Comparison of ENCODE assay signal across 20 mouse cellular contexts in genomic region chr14:76616367-76616683, GRCm38 (mm10). TPM values are rescaled to one million over a fixed set of nuclear protein-coding genes. Genes with fewer than 3 reads are reported as not detected.
A peak's percentile ranks its signal among the peaks of the same experiment; 100 is the strongest.
DNase-seq lines count a peak whose midpoint lies in the region; ATAC-seq and TF ChIP-seq lines count a peak whose summit lies in the region.
"Had no signal": no experiment of that assay in that cellular context is flagged by ENCODE, and none has a peak within 500 bp of the region (broad histone marks: within the 10 kb centered on the region; RNA-seq: fewer than 3 reads in every experiment).

No protein-coding gene starts in this region.

- ATAC-seq in heart, embryonic 11.5 days (replicated peaks; ENCODE audit: insufficient number of reproducible peaks, low FRiP score, low TSS enrichment): no peak
- no peak for ATAC-seq in forebrain, embryonic 14.5 days
- ATAC-seq: CD4-positive, CD25-positive, alpha-beta regulatory T cell, adult 4 months; hindbrain, embryonic 16.5 days; inflammation-experienced regulatory T-cells, adult 6 months; intestine, postnatal 0 days had no signal

- TF ChIP-seq EP300 in ES-Bruce4 (IDR thresholded peaks at IDR 0.05; ENCODE audit: insufficient read depth, low read depth, low read length): peak; percentile 75; the same call in 1 of the 2 replicates

- peaks cover 48% of the 10 kb centered on the region for H3K4me1 ChIP-seq in heart, embryonic 10.5 days
- H3K4me1 ChIP-seq in heart, embryonic 11.5 days (ENCODE audit: control insufficient read depth, insufficient read depth, low read length): peaks cover 10% of the 10 kb centered on the region; the same call in 1 of the 2 replicates
- H3K4me1 ChIP-seq in ES-Bruce4 (ENCODE audit: control insufficient read depth, insufficient read depth, low read length): peaks cover 17% of the 10 kb centered on the region
- peaks cover 12% of the 10 kb centered on the region for H3K4me1 ChIP-seq in forebrain, embryonic 14.5 days (ENCODE audit: control insufficient read depth, insufficient read depth, low read length)

- no peaks in the 10 kb centered on the region for H3K27me3 ChIP-seq in heart, embryonic 10.5 days (ENCODE audit: insufficient read depth, poor library complexity, severe bottlenecking)
- H3K27me3 ChIP-seq in heart, embryonic 11.5 days (ENCODE audit: control insufficient read depth, insufficient read depth, low read length): no peaks in the 10 kb centered on the region
- no peaks in the 10 kb centered on the region for H3K27me3 ChIP-seq in ES-Bruce4 (ENCODE audit: control insufficient read depth, insufficient read depth, low read length, poor library complexity, severe bottlenecking)
- H3K27me3 ChIP-seq in forebrain, embryonic 14.5 days (replicated peaks; ENCODE audit: control insufficient read depth, insufficient read depth, low read length): no peaks in the 10 kb centered on the region
- H3K27me3 ChIP-seq: embryonic facial prominence, embryonic 13.5 days; forebrain, embryonic 12.5 days; hindbrain, embryonic 12.5 days had no signal

- no peak for TF ChIP-seq POLR2A in ES-Bruce4 (IDR thresholded peaks at IDR 0.05; ENCODE audit: insufficient read depth, low read length)

- TF ChIP-seq CTCF in ES-Bruce4 (IDR thresholded peaks at IDR 0.05; ENCODE audit: low read depth, low read length): no peak

- no peak overlapping the region for H3K4me3 ChIP-seq in heart, embryonic 10.5 days
- H3K4me3 ChIP-seq in heart, embryonic 11.5 days (ENCODE audit: low read depth, low read length): no peak overlapping the region
- H3K4me3 ChIP-seq in ES-Bruce4 (ENCODE audit: low read depth, low read length): no peak overlapping the region
- no peak overlapping the region for H3K4me3 ChIP-seq in forebrain, embryonic 14.5 days (ENCODE audit: low read depth, low read length)
- H3K4me3 ChIP-seq: embryonic facial prominence, embryonic 13.5 days; forebrain, embryonic 12.5 days; hindbrain, embryonic 12.5 days had no signal

- no peak overlapping the region for H3K4me2 ChIP-seq in heart, embryonic 11.5 days
- H3K4me2 ChIP-seq in forebrain, embryonic 14.5 days (ENCODE audit: low read length): no peak overlapping the region
- H3K4me2 ChIP-seq: embryonic facial prominence, embryonic 13.5 days; forebrain, embryonic 12.5 days; hindbrain, embryonic 12.5 days had no signal

- no peak overlapping the region for H3K9ac ChIP-seq in heart, embryonic 11.5 days (ENCODE audit: low read depth, low read length)
- H3K9ac ChIP-seq in ES-Bruce4 (ENCODE audit: low read depth, poor library complexity, severe bottlenecking): no peak overlapping the region
- no peak overlapping the region for H3K9ac ChIP-seq in forebrain, embryonic 14.5 days (ENCODE audit: low read length)
- H3K9ac ChIP-seq: embryonic facial prominence, embryonic 13.5 days; forebrain, embryonic 12.5 days; hindbrain, embryonic 12.5 days had no signal

- peak overlapping the region; percentile 26; the same call in 1 of the 2 replicates for H3K27ac ChIP-seq in heart, embryonic 10.5 days
- H3K27ac ChIP-seq in heart, embryonic 11.5 days (ENCODE audit: low read depth, low read length): no peak overlapping the region
- peak overlapping the region; percentile 81 for H3K27ac ChIP-seq in ES-Bruce4 (ENCODE audit: insufficient read depth, low read length)
- H3K27ac ChIP-seq in forebrain, embryonic 14.5 days (ENCODE audit: low read depth, low read length): no peak overlapping the region
- H3K27ac ChIP-seq: embryonic facial prominence, embryonic 13.5 days; forebrain, embryonic 12.5 days; hindbrain, embryonic 12.5 days had no signal

- WGBS in heart, embryonic 10.5 days: 44% methylated on average over 3 of the region's 3 CpGs
- WGBS in heart, embryonic 11.5 days (ENCODE audit: insufficient replicate concordance): 36% methylated on average over 3 of the region's 3 CpGs
- WGBS in forebrain, embryonic 14.5 days: 54% methylated on average over 3 of the region's 3 CpGs

- DNase-seq in heart, embryonic 10.5 days (ENCODE audit: low spot score): no peak
- DNase-seq in ZHBTc4 (ENCODE audit: low read depth, low spot score): peak; percentile 62
- no peak for DNase-seq in forebrain, embryonic 14.5 days (ENCODE audit: low spot score)
- DNase-seq in kidney, adult 18-20 months: no peak
- DNase-seq in adrenal gland, postnatal 25 days: no peak
- DNase-seq: adrenal gland, postnatal 10 days; cerebellum, adult 11-12 months; cerebellum, adult 9-10 months; cerebellum, postnatal 25 days; heart, postnatal 10 days; heart, postnatal 4 days had no signal

- H3K36me3 ChIP-seq in heart, embryonic 10.5 days: no peaks in the 10 kb centered on the region
- H3K36me3 ChIP-seq in heart, embryonic 11.5 days (ENCODE audit: control insufficient read depth, insufficient read depth, low read length): no peaks in the 10 kb centered on the region
- no peaks in the 10 kb centered on the region for H3K36me3 ChIP-seq in ES-Bruce4 (ENCODE audit: control insufficient read depth, insufficient read depth, low read length, poor library complexity, severe bottlenecking)
- H3K36me3 ChIP-seq in forebrain, embryonic 14.5 days (ENCODE audit: control insufficient read depth, insufficient read depth, low read length): no peaks in the 10 kb centered on the region
- H3K36me3 ChIP-seq: embryonic facial prominence, embryonic 13.5 days; forebrain, embryonic 12.5 days; hindbrain, embryonic 12.5 days had no signal

- no peaks in the 10 kb centered on the region for H3K9me3 ChIP-seq in heart, embryonic 10.5 days
- no peaks in the 10 kb centered on the region for H3K9me3 ChIP-seq in heart, embryonic 11.5 days (replicated peaks; ENCODE audit: control insufficient read depth, low read length)
- H3K9me3 ChIP-seq in ES-Bruce4 (replicated peaks; ENCODE audit: control insufficient read depth, insufficient read depth, low read length, poor library complexity, severe bottlenecking): no peaks in the 10 kb centered on the region
- H3K9me3 ChIP-seq in forebrain, embryonic 14.5 days (replicated peaks; ENCODE audit: control insufficient read depth, low read length): no peaks in the 10 kb centered on the region
- H3K9me3 ChIP-seq: embryonic facial prominence, embryonic 13.5 days; forebrain, embryonic 12.5 days; hindbrain, embryonic 12.5 days had no signal

RNA-seq across cellular contexts. Expression of gene Serp2, which starts 59.6 kb away (rescaled TPM):
- polyA plus RNA-seq in heart, embryonic 10.5 days (2016; fragmentation: Nextera tagmentation; extraction: Ambion mirVana): 25.3 and 27.0 TPM in 2 replicates
- polyA plus RNA-seq in heart, embryonic 11.5 days (2014; fragmentation: Nextera tagmentation; extraction: Ambion mirVana): 24.4 TPM in 2 replicates
- 6.1 and 6.4 TPM in 2 replicates for polyA plus RNA-seq in ES-Bruce4 (2011; ENCODE audit: insufficient read depth, insufficient read length, low read depth, missing spikeins)
- polyA plus RNA-seq in forebrain, embryonic 14.5 days (2014; fragmentation: Nextera tagmentation; extraction: Ambion mirVana): 141 and 147 TPM in 2 replicates
- total RNA-seq in adrenal gland, postnatal 25 days (2021): 4.9 and 5.8 TPM in 2 replicates

Comparison
In these comparisons a context has a peak if more than half of its experiments do, and no peak if none do; other contexts are left out.
1. H3K27ac ChIP-seq: peak in heart, embryonic 10.5 days (single experiment) and ES-Bruce4 (single experiment); none in heart, embryonic 11.5 days (single experiment) and forebrain, embryonic 14.5 days (single experiment).